Mouse (Mus musculus) liver, embryonic 14.5 days (tissue): ENCODE data around the gene Zfp574. TPM values are rescaled to one million over a fixed set of nuclear protein-coding genes. Genes with fewer than 3 reads are reported as not detected.
A peak's percentile ranks its signal among the peaks of the same experiment; 100 is the strongest.

Experiments used
- ATAC-seq: fragments of 200-750 bp; cut with Nextera tagmentation; 2 replicates; pipeline ENCODE4 v1.8.0; 2017; ENCODE audit warnings: moderate number of reproducible peaks, mild to moderate bottlenecking, moderate library complexity; ENCODE audit not compliant: insufficient read depth
- DNase-seq, 3 experiments: peaks; one replicate each; pipeline ENCODE4 v3.0.0-alpha.2; 2012 to 2013; ENCODE audit warnings: low read depth in 3 of 3, low spot score in 3 of 3
- H3K27ac ChIP-seq: fragments of 300-500 bp; sonication (generic); 2 replicates; pipeline ENCODE4 v1.5.1; 2014; ENCODE audit warnings: moderate library complexity, mild to moderate bottlenecking, control low read depth, inconsistent platforms
- H3K27me3 ChIP-seq: fragments of 300-500 bp; sonication (generic); 2 replicates; pipeline ENCODE4 v1.6.1; 2014; ENCODE audit warnings: mild to moderate bottlenecking, low read length, moderate library complexity; ENCODE audit not compliant: control insufficient read depth, insufficient read depth
- H3K36me3 ChIP-seq: fragments of 300-500 bp; sonication (generic); replicated peaks from 2 replicates; pipeline ENCODE4 v1.6.1; 2014; ENCODE audit warnings: low read depth; ENCODE audit not compliant: control insufficient read depth, insufficient read depth
- H3K4me1 ChIP-seq, 2 experiments: fragments of 200-500 bp in 1 of 2; fragments of 300-500 bp in 1 of 2; sonication (generic) in 1 of 2; replicated peaks; 2 replicates each; pipeline ENCODE4 v1.6.1; 2012 to 2014; ENCODE audit warnings: antibody characterized with exemption in 1 of 2, inconsistent platforms in 1 of 2, low read length in 1 of 2; ENCODE audit not compliant: control insufficient read depth in 2 of 2, insufficient read depth in 2 of 2
- H3K4me2 ChIP-seq: fragments of 300-500 bp; sonication (generic); 2 replicates; pipeline ENCODE4 v1.6.1; 2014; ENCODE audit warnings: low read depth, mild to moderate bottlenecking, control low read depth, moderate library complexity
- H3K4me3 ChIP-seq, 2 experiments: fragments of 200-500 bp in 1 of 2; fragments of 300-500 bp in 1 of 2; sonication (generic) in 1 of 2; 2 replicates each; pipeline ENCODE4 v1.5.1; 2012 to 2014; ENCODE audit warnings: low read depth in 2 of 2, low read length in 2 of 2, mild to moderate bottlenecking in 2 of 2, control low read depth in 1 of 2, inconsistent platforms in 1 of 2, moderate library complexity in 1 of 2; ENCODE audit not compliant: insufficient read depth in 1 of 2
- H3K9ac ChIP-seq: fragments of 300-500 bp; sonication (generic); replicated peaks from 2 replicates; pipeline ENCODE4 v1.6.1; 2014; ENCODE audit warnings: mild to moderate bottlenecking, control low read depth, moderate library complexity
- H3K9me3 ChIP-seq: fragments of 300-500 bp; sonication (generic); 2 replicates; pipeline ENCODE4 v1.6.1; 2016; ENCODE audit warnings: low read length, mixed read lengths; ENCODE audit not compliant: control insufficient read depth
- CTCF ChIP-seq: IDR thresholded peaks from 2 replicates; pipeline ENCODE4 v1.5.1; 2016; ENCODE audit warnings: antibody characterized with exemption, low read depth, control low read depth
- EP300 ChIP-seq: IDR thresholded peaks from 2 replicates; pipeline ENCODE4 v1.6.1; 2016; ENCODE audit warnings: antibody characterized with exemption, low read depth
- WGBS: fragments of 180-500 bp; shearing (Covaris S2); extraction: QIAGEN DNeasy Blood & Tissue Kit; methylation state at CpG from one replicate; pipeline ENCODE4 v1.1.7; 2014; ENCODE audit not compliant: insufficient replicate concordance; 5-methylcytosine and 5-hydroxymethylcytosine counted together
- polyA plus RNA-seq, 2 experiments: library from polyadenylated mRNA; depleted of rRNA in 1 of 2; stranded (reverse) in 1 of 2; unstranded in 1 of 2; fragments of >200 nt; fragmentation: Nextera tagmentation in 1 of 2; extraction: Ambion mirVana in 1 of 2; gene quantifications; 2 replicates each; pipeline versions ENCODE4 v1.2.1 to v1.2.3; 2012 to 2014

Zfp574 gene
- polyA plus RNA-seq, 2 experiments, result 6.3 to 6.6 TPM

DNA sequence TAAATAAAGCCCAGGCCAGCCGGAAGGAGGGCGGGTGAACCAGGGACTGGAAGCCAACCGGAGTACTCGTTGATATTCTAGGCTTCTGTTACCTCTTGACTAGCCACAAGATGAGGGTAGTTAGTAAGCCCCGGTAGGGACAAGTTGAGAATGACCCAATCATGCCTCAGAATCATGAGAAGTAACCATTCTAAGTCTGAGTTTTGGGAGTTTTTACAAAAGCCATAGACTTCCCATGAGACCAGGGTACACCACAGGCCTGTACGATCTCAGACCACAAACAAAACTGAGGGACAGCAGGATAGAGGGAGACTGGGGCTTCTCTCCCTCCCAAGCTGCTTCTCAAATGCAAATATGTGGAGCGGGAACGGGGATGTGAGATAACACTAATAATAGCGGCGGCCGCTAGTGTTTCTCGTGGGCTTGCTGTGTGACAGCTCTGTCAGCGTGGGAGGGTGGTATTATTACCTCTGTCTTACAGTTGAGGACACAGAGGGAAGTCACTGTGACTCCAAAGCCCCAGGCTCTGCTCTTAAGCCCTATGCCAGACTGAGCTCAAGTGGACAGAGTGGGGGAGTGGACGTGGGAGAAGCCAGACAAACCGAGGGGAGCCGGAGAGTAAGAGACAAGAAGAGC is 23.0 kb upstream of the Zfp574 start:
- WGBS, result 68% methylated on average over 16 of the region's 16 CpGs
- TF ChIP-seq EP300 (no peak), CTCF (no peak)
- no peak for ATAC-seq
- H3K4me2 ChIP-seq, result no peak overlapping the region
- no peaks in the 10 kb centered on the region for H3K27me3 ChIP-seq
- no peaks in the 10 kb centered on the region for H3K36me3 ChIP-seq
- H3K27ac ChIP-seq, result no peak overlapping the region
- DNase-seq, result no peak
- H3K4me1 ChIP-seq, result peaks cover 0 to 2% of the 10 kb centered on the region in 2 experiments; a peak in 2 of 4 replicates
- H3K4me3 ChIP-seq, result no peak overlapping the region
- H3K9ac ChIP-seq, result no peak overlapping the region
- H3K9me3 ChIP-seq, result no peaks in the 10 kb centered on the region

DNA sequence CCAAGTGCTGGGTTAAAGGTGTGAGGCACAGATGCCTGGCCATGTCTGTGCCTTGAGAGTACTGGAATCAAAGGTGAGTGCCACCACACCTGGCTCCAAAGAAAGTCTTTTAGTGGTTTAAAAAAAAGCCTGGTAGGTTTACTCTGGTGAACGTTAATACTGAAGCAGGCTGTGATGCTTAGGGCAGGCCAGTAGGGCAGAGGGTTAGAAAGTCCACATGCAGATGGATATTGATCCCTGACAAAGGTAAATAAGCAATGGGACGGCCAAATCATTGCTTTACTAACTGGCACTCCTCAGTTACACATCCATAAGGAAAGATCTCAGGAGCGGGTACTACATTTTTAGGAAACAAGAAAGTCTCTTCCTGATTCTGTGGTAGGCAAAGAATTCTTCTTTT is 19.8 kb upstream of the Zfp574 start:
- no peak for TF ChIP-seq EP300
- no peak for TF ChIP-seq CTCF
- ATAC-seq (0 out of 2 replicates have a peak, but pooled peaks have one; percentile 37), DNase-seq (no peak)
- H3K9me3 ChIP-seq, result no peaks in the 10 kb centered on the region
- 59% methylated on average over 3 of the region's 3 CpGs for WGBS
- peaks cover 0 to 2% of the 10 kb centered on the region in 2 experiments; a peak in 2 of 4 replicates for H3K4me1 ChIP-seq
- H3K4me3 ChIP-seq, result no peak overlapping the region
- H3K27ac ChIP-seq, result no peak overlapping the region; the same call in 1 of the 2 replicates
- H3K27me3 ChIP-seq, result no peaks in the 10 kb centered on the region
- no peaks in the 10 kb centered on the region for H3K36me3 ChIP-seq
- no peak overlapping the region for H3K4me2 ChIP-seq
- no peak overlapping the region for H3K9ac ChIP-seq

DNA sequence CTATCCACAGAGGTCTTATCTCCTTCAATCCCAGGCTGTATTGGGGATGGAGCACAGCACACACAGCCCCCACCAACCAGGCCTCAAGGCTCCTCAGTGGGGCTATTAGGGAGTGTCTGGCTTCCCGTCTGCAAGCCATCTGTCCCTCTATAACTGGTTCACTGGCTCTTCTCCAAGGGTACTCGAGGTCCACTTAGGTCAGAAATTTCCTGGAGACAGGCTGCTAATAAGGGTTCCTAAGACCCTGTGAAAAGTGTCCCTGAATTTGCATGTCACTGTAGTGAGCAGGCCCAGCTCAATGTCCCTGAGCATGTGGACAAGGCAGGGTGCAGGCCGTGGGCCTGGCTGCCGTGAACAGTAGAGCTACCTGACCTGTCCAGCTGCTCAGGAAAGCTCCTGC is 15.4 kb upstream of the Zfp574 start:
- DNase-seq, result no peak
- no peak for ATAC-seq
- Histone ChIP-seq H3K9me3 (no peaks in the 10 kb centered on the region), H3K9ac (no peak overlapping the region), H3K27ac (no peak overlapping the region), H3K4me3 (no peak overlapping the region), H3K4me1 (peaks cover 0 to 2% of the 10 kb centered on the region in 2 experiments; a peak in 2 of 4 replicates), H3K27me3 (no peaks in the 10 kb centered on the region), H3K4me2 (no peak overlapping the region), H3K36me3 (no peaks in the 10 kb centered on the region)
- 75% methylated on average over 4 of the region's 4 CpGs for WGBS
- TF ChIP-seq CTCF (no peak), EP300 (no peak)

DNA sequence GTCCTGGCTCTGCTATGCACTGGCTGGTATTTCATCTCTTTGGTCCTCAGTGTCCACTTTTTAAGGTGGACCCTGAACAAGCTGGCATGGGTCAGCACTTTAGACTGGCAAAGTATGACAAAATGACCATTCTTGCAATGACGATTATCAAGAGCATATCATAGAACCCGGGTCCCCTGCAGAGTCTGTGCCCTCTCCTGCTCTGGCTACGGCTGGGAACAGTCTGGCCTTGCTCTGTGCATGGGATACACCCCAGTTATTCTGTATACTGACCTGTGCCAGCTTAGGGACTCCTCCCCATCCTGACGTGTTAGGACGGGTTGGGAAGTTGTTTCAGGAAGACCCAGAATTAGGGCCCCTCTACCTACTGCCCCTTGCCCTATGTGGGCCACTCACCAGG is 14.5 kb upstream of the Zfp574 start:
- TF ChIP-seq EP300, result no peak
- 67% methylated on average over 5 of the region's 5 CpGs for WGBS

GRCm38 (mm10) chr7:25058394-25058793 is 14.0 kb upstream of the Zfp574 start:
- no peaks in the 10 kb centered on the region for H3K36me3 ChIP-seq
- no peak overlapping the region for H3K27ac ChIP-seq
- no peak for DNase-seq
- 70% methylated on average over 8 of the region's 8 CpGs for WGBS
- ATAC-seq, result no peak
- TF ChIP-seq EP300 (no peak), CTCF (no peak)
- no peak overlapping the region for H3K4me2 ChIP-seq
- no peaks in the 10 kb centered on the region for H3K27me3 ChIP-seq
- H3K9ac ChIP-seq, result no peak overlapping the region
- no peaks in the 10 kb centered on the region for H3K4me1 ChIP-seq
- H3K4me3 ChIP-seq, result no peak overlapping the region
- no peaks in the 10 kb centered on the region for H3K9me3 ChIP-seq

More for the DNA sequence above, 14.5 kb upstream of the Zfp574 start:
- no peak for ATAC-seq
- H3K4me1 ChIP-seq, result peaks cover 0 to 2% of the 10 kb centered on the region in 2 experiments; a peak in 1 of 4 replicates
- H3K4me2 ChIP-seq, result no peak overlapping the region
- no peaks in the 10 kb centered on the region for H3K27me3 ChIP-seq
- H3K36me3 ChIP-seq, result no peaks in the 10 kb centered on the region
- H3K9me3 ChIP-seq, result no peaks in the 10 kb centered on the region
- H3K9ac ChIP-seq, result no peak overlapping the region
- no peak overlapping the region for H3K4me3 ChIP-seq
- no peak for DNase-seq
- no peak overlapping the region for H3K27ac ChIP-seq
